Comparison of ENCODE assay signal across 8 mouse cellular contexts in genomic region chr9:72702075-72702474, GRCm38 (mm10). TPM values are rescaled to one million over a fixed set of nuclear protein-coding genes. Genes with fewer than 3 reads are reported as not detected.
A peak's percentile ranks its signal among the peaks of the same experiment; 100 is the strongest.
DNase-seq lines count a peak whose midpoint lies in the region.

No protein-coding gene starts in this region.

- peak; percentile 22 for DNase-seq in cerebellum, adult 11-12 months
- no peak for DNase-seq in cerebellum, adult 11 months
- peak; percentile 78 for DNase-seq in ovary, adult 18-20 months (ENCODE audit: low spot score)
- no peak for DNase-seq in ovary, postnatal 10 days (ENCODE audit: low spot score)
- peak; percentile 77 for DNase-seq in gastrocnemius, postnatal 25 days
- peak; percentile 57 for DNase-seq in lung, postnatal 14 days
- no peak for DNase-seq in spleen, postnatal 4 days (ENCODE audit: low spot score in 2 of 2)
- no peak for DNase-seq in right cerebral cortex, postnatal 36 days (ENCODE audit: low spot score in 2 of 2)

RNA-seq across cellular contexts. Expression of gene Nedd4, which starts 39.9 kb away (rescaled TPM):
- total RNA-seq in gastrocnemius, postnatal 25 days (2021): 100 to 1,000 TPM; 238 to 268 TPM

Comparison
In these comparisons a context has a peak if more than half of its experiments do, and no peak if none do; other contexts are left out.
1. DNase-seq: peak in cerebellum, adult 11-12 months (single experiment), ovary, adult 18-20 months (single experiment), gastrocnemius, postnatal 25 days (single experiment) and lung, postnatal 14 days (single experiment); none in cerebellum, adult 11 months (single experiment), ovary, postnatal 10 days (single experiment), spleen, postnatal 4 days (0 of 2) and right cerebral cortex, postnatal 36 days (0 of 2).